Mouse (Mus musculus) ES-Bruce4 (cell line): Measurements from ENCODE around the gene Oprm1. TPM values are rescaled to one million over a fixed set of nuclear protein-coding genes. Genes with fewer than 3 reads are reported as not detected.

Experiments
- H3K27ac ChIP-seq: 2 replicates; pipeline ENCODE4 v1.5.1; 2012; ENCODE audit warnings: low read length, inconsistent platforms; ENCODE audit not compliant: insufficient read depth
- H3K27me3 ChIP-seq: 2 replicates; pipeline ENCODE4 v1.6.1; 2012; ENCODE audit warnings: mild to moderate bottlenecking, low read length, inconsistent platforms; ENCODE audit not compliant: control insufficient read depth, poor library complexity, insufficient read depth, severe bottlenecking
- H3K36me3 ChIP-seq: 2 replicates; pipeline ENCODE4 v1.6.1; 2012; ENCODE audit warnings: inconsistent platforms, mild to moderate bottlenecking, low read length, moderate library complexity; ENCODE audit not compliant: control insufficient read depth, poor library complexity, insufficient read depth, severe bottlenecking
- H3K4me1 ChIP-seq: one replicate; pipeline ENCODE4 v1.8.1; 2011; ENCODE audit warnings: low read length; ENCODE audit not compliant: control insufficient read depth, insufficient read depth
- H3K4me3 ChIP-seq: 2 replicates; pipeline ENCODE4 v1.5.1; 2011; ENCODE audit warnings: low read depth, mild to moderate bottlenecking, low read length
- H3K9ac ChIP-seq: 2 replicates; pipeline ENCODE4 v1.6.1; 2012; ENCODE audit warnings: low read depth, mild to moderate bottlenecking, inconsistent platforms; ENCODE audit not compliant: poor library complexity, severe bottlenecking
- H3K9me3 ChIP-seq: replicated peaks from 2 replicates; pipeline ENCODE4 v1.6.1; 2012; ENCODE audit warnings: mild to moderate bottlenecking, low read length, inconsistent platforms; ENCODE audit not compliant: control insufficient read depth, poor library complexity, insufficient read depth, severe bottlenecking
- CTCF ChIP-seq: IDR thresholded peaks from one replicate; pipeline ENCODE4 v1.8.1; 2011; ENCODE audit warnings: low read depth, low read length
- EP300 ChIP-seq: IDR thresholded peaks from 2 replicates; pipeline ENCODE4 v1.6.1; 2011; ENCODE audit warnings: low read depth, low read length; ENCODE audit not compliant: insufficient read depth
- POLR2A ChIP-seq: IDR thresholded peaks from one replicate; pipeline ENCODE4 v1.8.1; 2011; ENCODE audit warnings: low read length; ENCODE audit not compliant: insufficient read depth
- polyA plus RNA-seq: library from polyadenylated mRNA; stranded (reverse); fragments of >200 nt; gene quantifications from 2 replicates; pipeline ENCODE4 v1.2.4, GENCODE M21; 2011; ENCODE audit warnings: low read depth; ENCODE audit not compliant: missing spikeins, insufficient read depth, insufficient read length

Oprm1 gene
- polyA plus RNA-seq, 1 experiment: not detected

DNA sequence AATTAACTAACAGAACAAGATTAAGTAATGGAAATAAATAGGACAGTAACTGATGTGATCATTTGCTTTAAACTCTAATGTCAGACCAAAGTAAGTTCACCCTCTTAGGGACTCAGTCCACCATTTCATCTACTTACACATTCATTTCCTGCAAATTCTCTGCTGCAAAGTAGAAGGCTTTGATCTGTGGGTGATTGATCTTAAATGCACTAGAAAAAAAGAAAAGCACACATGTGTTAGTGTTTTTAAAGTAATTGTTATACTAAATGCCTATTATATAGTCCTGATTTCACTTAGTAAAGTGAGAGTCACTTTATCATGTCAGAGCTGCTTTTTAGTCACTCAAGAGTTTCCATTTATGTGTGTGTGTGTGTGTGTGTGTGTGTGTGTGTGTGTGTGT, 196.2 kb downstream of the Oprm1 start:
- Histone ChIP-seq H3K4me1 (no peaks in the 10 kb centered on the region), H3K27me3 (no peaks in the 10 kb centered on the region), H3K9me3 (no peaks in the 10 kb centered on the region), H3K9ac (no peak overlapping the region), H3K36me3 (no peaks in the 10 kb centered on the region), H3K4me3 (no peak overlapping the region), H3K27ac (no peak overlapping the region)
- TF ChIP-seq CTCF: no peak
- TF ChIP-seq POLR2A: no peak
- TF ChIP-seq EP300: no peak

DNA sequence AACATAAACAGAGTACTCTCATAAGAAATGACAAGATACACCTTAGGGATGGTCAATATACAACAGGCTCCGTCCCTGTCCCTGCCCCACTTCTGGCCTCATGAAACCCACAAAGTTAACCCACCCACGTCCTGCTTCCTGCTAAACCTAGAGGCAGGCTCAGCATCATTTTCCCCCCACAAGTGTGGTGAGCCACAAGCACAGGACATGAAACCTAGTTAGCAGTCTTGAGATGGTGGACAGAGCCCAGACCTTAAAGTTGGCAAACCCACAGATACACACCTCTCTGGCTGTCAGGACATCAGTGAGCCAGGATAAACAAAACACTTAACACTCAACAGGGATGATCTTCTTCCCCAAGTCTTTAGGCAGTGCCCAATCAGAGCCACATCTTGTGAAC, 198.1 kb downstream of the Oprm1 start:
- no peak for TF ChIP-seq CTCF
- no peak for TF ChIP-seq EP300
- TF ChIP-seq POLR2A: no peak
- Histone ChIP-seq H3K27me3 (no peaks in the 10 kb centered on the region), H3K27ac (no peak overlapping the region), H3K36me3 (no peaks in the 10 kb centered on the region), H3K9ac (no peak overlapping the region), H3K9me3 (no peaks in the 10 kb centered on the region), H3K4me3 (no peak overlapping the region), H3K4me1 (no peaks in the 10 kb centered on the region)

DNA sequence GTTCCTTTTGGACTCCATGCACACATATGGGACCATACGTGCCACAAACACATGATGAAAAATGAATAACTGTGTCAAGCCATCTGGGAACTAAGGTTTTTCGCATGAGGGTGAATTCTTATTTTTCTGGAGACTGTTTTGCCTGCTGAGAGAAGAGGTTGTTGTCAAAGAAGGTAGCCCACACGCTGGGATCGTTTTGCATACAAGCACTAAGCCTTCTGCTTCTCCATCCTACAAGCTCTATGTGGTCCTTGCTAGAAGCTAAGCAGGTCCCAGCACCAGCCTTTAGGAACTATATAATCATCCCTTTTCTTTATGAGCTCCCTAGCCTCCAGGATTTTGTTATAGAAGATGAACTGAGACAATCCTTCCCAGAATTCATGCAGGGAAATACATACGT, 200.5 kb downstream of the Oprm1 start:
- H3K27ac ChIP-seq: no peak overlapping the region
- H3K27me3 ChIP-seq: no peaks in the 10 kb centered on the region
- H3K9ac ChIP-seq: no peak overlapping the region
- H3K9me3 ChIP-seq: no peaks in the 10 kb centered on the region
- H3K4me1 ChIP-seq: no peaks in the 10 kb centered on the region
- H3K4me3 ChIP-seq: no peak overlapping the region
- H3K36me3 ChIP-seq: no peaks in the 10 kb centered on the region
- TF ChIP-seq POLR2A (no peak), EP300 (no peak), CTCF (no peak)

DNA sequence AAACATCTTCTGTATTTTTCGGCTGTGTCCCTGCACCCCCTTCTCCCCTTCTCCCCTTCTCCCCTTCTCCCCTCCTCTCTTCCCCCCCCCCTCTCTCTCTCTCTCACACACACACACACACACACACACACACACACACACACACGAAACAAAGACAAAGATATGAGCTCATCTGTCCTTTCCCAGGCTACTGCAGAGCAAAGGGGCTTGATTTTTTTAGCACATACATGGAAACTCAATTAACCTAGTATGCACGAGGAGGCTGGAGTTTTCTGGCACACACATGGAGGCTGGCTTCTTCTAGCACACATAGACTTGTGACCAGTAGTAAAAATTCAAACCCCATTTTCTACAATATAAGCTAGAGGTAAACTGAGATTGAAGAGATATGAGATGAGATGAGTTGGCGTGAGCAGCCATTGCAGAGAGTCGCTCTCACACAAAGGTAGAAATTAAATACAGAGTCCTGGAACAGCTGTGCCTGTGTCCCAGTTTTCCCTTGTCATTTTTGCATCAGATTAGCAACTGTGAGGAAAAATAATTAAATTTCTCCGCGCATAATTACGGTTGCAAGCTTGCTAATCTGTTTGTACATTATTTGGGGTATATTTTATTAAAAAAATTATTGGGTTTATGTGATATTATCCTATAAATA, 209.4 kb downstream of the Oprm1 start:
- H3K4me3 ChIP-seq: no peak overlapping the region
- no peaks in the 10 kb centered on the region for H3K36me3 ChIP-seq
- TF ChIP-seq POLR2A (no peak), EP300 (no peak), CTCF (no peak)
- H3K27ac ChIP-seq: no peak overlapping the region
- H3K4me1 ChIP-seq: no peaks in the 10 kb centered on the region
- no peaks in the 10 kb centered on the region for H3K27me3 ChIP-seq
- no peak overlapping the region for H3K9ac ChIP-seq
- H3K9me3 ChIP-seq: peaks cover 2% of the 10 kb centered on the region; the same call in 1 of the 2 replicates

DNA sequence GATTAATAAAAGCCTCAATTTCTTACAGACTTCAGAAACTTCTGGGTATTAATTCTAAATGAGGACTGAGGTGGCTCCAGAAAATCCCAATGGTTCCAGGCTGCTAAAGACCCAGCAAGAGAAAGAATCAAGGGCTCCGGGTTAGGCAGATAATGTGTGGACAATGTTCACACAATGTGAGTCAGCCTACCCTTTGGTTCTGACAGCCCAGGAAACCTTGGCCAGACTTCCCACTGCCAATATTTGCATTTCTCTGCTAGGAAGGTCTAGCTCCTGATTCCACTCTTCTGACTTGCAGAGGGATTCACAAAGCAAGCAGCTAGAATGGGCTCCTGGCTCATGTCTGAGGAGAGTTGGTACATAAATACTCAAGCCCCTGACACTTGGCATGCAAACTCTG, 210.0 kb downstream of the Oprm1 start:
- Histone ChIP-seq H3K27ac (no peak overlapping the region), H3K9me3 (peaks cover 2% of the 10 kb centered on the region; the same call in 1 of the 2 replicates), H3K27me3 (no peaks in the 10 kb centered on the region), H3K4me3 (no peak overlapping the region), H3K36me3 (no peaks in the 10 kb centered on the region), H3K9ac (no peak overlapping the region), H3K4me1 (no peaks in the 10 kb centered on the region)
- TF ChIP-seq POLR2A: no peak
- no peak for TF ChIP-seq CTCF
- no peak for TF ChIP-seq EP300

DNA sequence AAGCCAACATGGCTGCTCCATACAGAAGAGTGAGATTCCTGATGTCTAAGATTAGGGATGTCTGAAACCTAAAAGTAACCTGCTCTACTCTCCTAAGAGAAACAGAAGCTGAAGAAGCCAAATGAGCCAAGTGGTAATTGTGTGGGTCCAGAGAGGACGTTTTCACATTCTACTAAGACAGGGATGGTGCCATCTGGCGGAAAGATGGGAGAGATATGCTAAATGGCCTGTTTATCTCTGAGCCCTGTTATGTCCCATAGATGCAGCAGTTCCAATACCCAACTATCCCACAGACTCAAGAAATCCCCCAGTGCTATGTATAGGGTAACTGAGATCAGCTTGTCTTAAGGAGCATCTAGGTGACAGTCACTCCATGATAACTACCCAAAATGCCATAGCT, 219.5 kb downstream of the Oprm1 start:
- no peaks in the 10 kb centered on the region for H3K27me3 ChIP-seq
- no peaks in the 10 kb centered on the region for H3K36me3 ChIP-seq
- no peak overlapping the region for H3K4me3 ChIP-seq
- H3K9ac ChIP-seq: no peak overlapping the region
- no peak overlapping the region for H3K27ac ChIP-seq
- no peaks in the 10 kb centered on the region for H3K9me3 ChIP-seq
- H3K4me1 ChIP-seq: no peaks in the 10 kb centered on the region
- TF ChIP-seq POLR2A: no peak
- TF ChIP-seq EP300: no peak
- TF ChIP-seq CTCF: no peak
